Mouse (Mus musculus) neural tube, embryonic 13.5 days (tissue): Measurements from ENCODE around the gene T2. TPM values are rescaled to one million over a fixed set of nuclear protein-coding genes. Genes with fewer than 3 reads are reported as not detected.
A peak's percentile ranks its signal among the peaks of the same experiment; 100 is the strongest.

Source experiments
- ATAC-seq: fragments of 200-750 bp; cut with Nextera tagmentation; 2 replicates; pipeline ENCODE4 v1.8.0; 2017; ENCODE audit warnings: low read depth, mild to moderate bottlenecking, moderate TSS enrichment, moderate library complexity
- H3K27ac ChIP-seq: fragments of 300-500 bp; sonication (generic); replicated peaks from 2 replicates; pipeline ENCODE4 v1.5.1; 2015; ENCODE audit warnings: moderate library complexity, mild to moderate bottlenecking, inconsistent platforms
- H3K27me3 ChIP-seq: fragments of 300-500 bp; sonication (generic); 2 replicates; pipeline ENCODE4 v1.6.1; 2015; ENCODE audit warnings: mild to moderate bottlenecking, inconsistent platforms
- H3K36me3 ChIP-seq: fragments of 300-500 bp; sonication (generic); 2 replicates; pipeline ENCODE4 v1.6.1; 2015; ENCODE audit warnings: mild to moderate bottlenecking, inconsistent platforms
- H3K4me1 ChIP-seq: fragments of 300-500 bp; sonication (generic); replicated peaks from 2 replicates; pipeline ENCODE4 v1.6.1; 2015; ENCODE audit warnings: inconsistent platforms
- H3K4me2 ChIP-seq: fragments of 300-500 bp; sonication (generic); 2 replicates; pipeline ENCODE4 v1.6.1; 2015; ENCODE audit warnings: inconsistent platforms, mild to moderate bottlenecking, moderate library complexity
- H3K4me3 ChIP-seq: fragments of 300-500 bp; sonication (generic); 2 replicates; pipeline ENCODE4 v1.5.1; 2015; ENCODE audit warnings: mild to moderate bottlenecking, inconsistent platforms
- H3K9ac ChIP-seq: fragments of 300-500 bp; sonication (generic); 2 replicates; pipeline ENCODE4 v1.6.1; 2015; ENCODE audit warnings: moderate library complexity, mild to moderate bottlenecking, inconsistent platforms
- H3K9me3 ChIP-seq: fragments of 300-500 bp; sonication (generic); 2 replicates; pipeline ENCODE4 v1.6.1; 2016; ENCODE audit warnings: inconsistent platforms
- WGBS: fragments of 180-500 bp; shearing (Covaris S2); methylation state at CpG from one replicate; pipeline ENCODE4 v1.1.7; 2015; 5-methylcytosine and 5-hydroxymethylcytosine counted together
- polyA plus RNA-seq: library from polyadenylated mRNA; unstranded; fragments of >200 nt; fragmentation: Nextera tagmentation; extraction: Ambion mirVana; gene quantifications from 2 replicates; pipeline ENCODE4 v1.2.1, GENCODE M21; 2015

T2 gene
- polyA plus RNA-seq, 1 experiment from 2014 or later: 0.47 TPM

GRCm38 (mm10) chr17:8369171-8369570 lies 13.4 kb downstream of the T2 start:
- ATAC-seq: no peak
- Histone ChIP-seq H3K4me1 (peaks cover 71% of the 10 kb centered on the region), H3K4me3 (no peak overlapping the region), H3K9ac (no peak overlapping the region), H3K4me2 (peak overlapping the region; percentile 44), H3K36me3 (no peaks in the 10 kb centered on the region), H3K27ac (peak overlapping the region; percentile 99), H3K27me3 (no peaks in the 10 kb centered on the region), H3K9me3 (no peaks in the 10 kb centered on the region)
- 64% methylated on average over 2 of the region's 2 CpGs for WGBS

GRCm38 (mm10) chr17:8370634-8371229 lies 14.9 kb downstream of the T2 start:
- ATAC-seq: no peak
- Histone ChIP-seq H3K27me3 (no peaks in the 10 kb centered on the region), H3K4me3 (no peak overlapping the region), H3K4me2 (peak overlapping the region; percentile 61; the same call in 1 of the 2 replicates), H3K36me3 (no peaks in the 10 kb centered on the region), H3K4me1 (peaks cover 78% of the 10 kb centered on the region), H3K9me3 (no peaks in the 10 kb centered on the region), H3K9ac (peak overlapping the region; percentile 74), H3K27ac (peak overlapping the region; percentile 96)
- 21% methylated on average over 13 of the region's 13 CpGs for WGBS

DNA sequence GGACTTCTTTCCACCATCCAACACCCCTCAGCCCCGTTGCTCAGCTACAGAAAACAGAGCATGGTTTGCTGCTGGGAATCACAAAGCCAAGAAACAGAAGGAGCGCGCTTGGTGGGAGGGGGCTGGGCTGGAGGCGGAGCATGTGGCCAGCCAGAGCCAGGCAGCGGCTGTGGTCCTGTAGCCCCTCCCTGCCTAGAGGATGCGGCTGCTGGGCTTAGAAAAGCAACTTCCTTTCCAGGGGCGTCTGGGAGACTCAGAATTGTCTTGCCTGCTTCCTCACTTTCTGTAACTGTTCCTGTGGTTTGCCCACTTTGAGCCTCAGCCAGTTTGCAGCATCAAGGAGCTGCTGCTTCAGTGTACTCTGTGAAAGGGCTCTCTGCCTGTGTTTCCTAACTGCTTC lies 16.0 kb downstream of the T2 start:
- Histone ChIP-seq H3K9ac (peak overlapping the region; percentile 74), H3K9me3 (no peaks in the 10 kb centered on the region), H3K4me3 (peak overlapping the region; percentile 35), H3K27ac (peak overlapping the region; percentile 96), H3K27me3 (no peaks in the 10 kb centered on the region), H3K36me3 (no peaks in the 10 kb centered on the region), H3K4me1 (peaks cover 73% of the 10 kb centered on the region), H3K4me2 (peak overlapping the region; percentile 61)
- WGBS: 0% methylated on average over 7 of the region's 7 CpGs
- peak; percentile 81 for ATAC-seq

- Histone ChIP-seq H3K27me3 (no peaks in the 10 kb centered on the region), H3K36me3 (no peaks in the 10 kb centered on the region), H3K9me3 (no peaks in the 10 kb centered on the region), H3K4me1 (peaks cover 66% of the 10 kb centered on the region), H3K4me2 (peak overlapping the region; percentile 61), H3K9ac (peak overlapping the region; percentile 74), H3K27ac (peak overlapping the region; percentile 96), H3K4me3 (peak overlapping the region; percentile 35)
- peak; percentile 10; the same call in 1 of the 2 replicates for ATAC-seq
- under 1% methylated on average over 18 of the region's 18 CpGs for WGBS
These were observed 16.7 kb downstream of the T2 start for GRCm38 (mm10) chr17:8372286-8373046.

- Histone ChIP-seq H3K27ac (no peak overlapping the region), H3K4me1 (peaks cover 20% of the 10 kb centered on the region), H3K27me3 (no peaks in the 10 kb centered on the region), H3K9me3 (no peaks in the 10 kb centered on the region), H3K4me3 (no peak overlapping the region), H3K9ac (no peak overlapping the region), H3K36me3 (no peaks in the 10 kb centered on the region), H3K4me2 (no peak overlapping the region)
- 61% methylated on average over 5 of the region's 5 CpGs for WGBS
- no peak for ATAC-seq
These were observed 21.5 kb downstream of the T2 start for GRCm38 (mm10) chr17:8377298-8377697.

DNA sequence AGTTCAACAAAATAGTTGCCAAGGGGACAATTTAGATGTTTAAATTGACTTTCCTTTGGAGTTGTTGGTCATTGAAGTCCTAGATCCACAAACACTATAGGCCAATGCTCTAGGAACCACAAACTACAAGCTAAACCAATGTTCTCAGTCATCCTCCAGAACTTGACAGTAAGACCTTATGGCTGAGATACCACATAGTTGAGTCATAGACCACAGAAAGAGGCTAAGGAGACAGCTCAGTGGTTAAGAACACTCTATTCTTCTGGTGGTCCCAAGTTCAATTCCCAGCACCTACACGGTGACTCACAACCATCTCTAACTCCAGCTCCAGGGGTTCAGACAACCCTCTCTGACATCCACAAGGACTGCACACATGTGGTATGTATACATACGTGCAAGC lies 29.6 kb downstream of the T2 start:
- Histone ChIP-seq H3K27ac (no peak overlapping the region), H3K36me3 (no peaks in the 10 kb centered on the region), H3K27me3 (peaks cover 32% of the 10 kb centered on the region), H3K4me3 (no peak overlapping the region), H3K9me3 (no peaks in the 10 kb centered on the region), H3K9ac (no peak overlapping the region), H3K4me2 (no peak overlapping the region), H3K4me1 (peaks cover 18% of the 10 kb centered on the region)
- 96% methylated on average over 2 of the region's 2 CpGs for WGBS
- no peak for ATAC-seq

DNA sequence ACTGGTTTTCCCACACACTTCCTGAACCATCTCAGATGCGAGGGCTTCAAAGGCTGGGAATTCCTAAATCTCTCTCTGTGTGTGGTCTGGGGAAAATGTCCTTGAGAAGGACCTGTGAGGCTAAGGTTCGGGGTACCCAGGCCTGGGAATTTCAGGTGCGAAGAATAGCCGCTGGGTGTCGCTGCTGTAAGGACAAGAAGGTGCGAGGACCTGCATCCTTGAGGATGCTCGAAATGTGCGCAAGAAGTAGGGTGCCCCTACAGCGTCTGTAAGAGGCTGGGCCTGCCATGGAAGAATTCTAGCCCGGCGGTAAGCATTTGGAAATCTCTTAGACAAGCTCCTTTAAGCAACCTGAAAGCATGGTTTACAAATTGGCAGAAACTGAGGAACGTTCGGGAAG lies 32.7 kb downstream of the T2 start:
- H3K27me3 ChIP-seq: peaks cover 52% of the 10 kb centered on the region
- peak overlapping the region; percentile 35; the same call in 1 of the 2 replicates for H3K9ac ChIP-seq
- no peaks in the 10 kb centered on the region for H3K9me3 ChIP-seq
- H3K36me3 ChIP-seq: no peaks in the 10 kb centered on the region
- ATAC-seq: peak; percentile 76
- 1% methylated on average over 13 of the region's 13 CpGs for WGBS
- peaks cover 18% of the 10 kb centered on the region for H3K4me1 ChIP-seq
- no peak overlapping the region for H3K27ac ChIP-seq
- H3K4me2 ChIP-seq: peak overlapping the region; percentile 55
- H3K4me3 ChIP-seq: peak overlapping the region; percentile 36

DNA sequence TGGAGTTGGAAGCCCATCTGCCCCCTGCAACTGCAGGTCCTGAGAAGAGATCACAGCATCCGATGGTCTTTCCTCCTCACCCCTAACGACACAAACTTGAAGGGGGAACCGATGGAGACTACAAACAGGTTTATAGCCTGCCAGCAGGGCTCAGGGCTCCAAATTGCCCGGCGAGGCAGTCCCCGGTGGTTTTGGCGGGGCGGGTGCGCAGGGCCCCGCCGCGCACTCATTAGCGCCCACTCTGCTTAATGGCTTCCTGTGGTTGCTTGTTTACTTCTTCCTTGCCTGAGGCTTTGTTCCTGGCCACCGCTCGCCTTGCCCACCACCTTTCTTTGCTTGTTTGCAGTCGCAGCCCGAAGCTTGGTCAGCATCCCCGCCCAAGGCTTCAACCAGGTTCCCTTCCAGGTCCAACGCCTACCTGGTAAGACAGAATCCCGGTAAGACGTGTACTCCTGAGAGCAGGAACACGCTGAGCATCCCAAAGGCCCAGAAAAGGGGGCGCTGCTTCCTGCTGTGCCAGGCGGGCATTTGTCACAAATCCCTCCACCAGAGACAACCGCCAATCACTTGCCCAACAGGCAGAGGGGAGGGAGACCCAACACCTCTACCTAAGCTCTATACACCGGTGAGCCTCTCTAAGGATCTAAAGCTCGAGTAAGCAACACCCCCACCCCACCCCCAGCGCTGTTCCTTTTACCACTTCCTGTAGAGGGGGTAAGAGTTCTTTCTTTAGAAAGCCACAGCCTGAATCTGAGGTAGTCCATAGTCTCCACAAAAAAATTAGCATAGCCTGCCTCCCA lies 33.4 kb downstream of the T2 start:
- Histone ChIP-seq H3K27me3 (peaks cover 52% of the 10 kb centered on the region), H3K9ac (peak overlapping the region; percentile 35), H3K36me3 (no peaks in the 10 kb centered on the region), H3K4me1 (peaks cover 18% of the 10 kb centered on the region), H3K4me3 (peak overlapping the region; percentile 36), H3K9me3 (no peaks in the 10 kb centered on the region), H3K27ac (0 out of 2 replicates have a peak overlapping the region, but pooled peaks have one; percentile 0), H3K4me2 (peak overlapping the region; percentile 55)
- under 1% methylated on average over 28 of the region's 28 CpGs for WGBS
- peak; percentile 57 for ATAC-seq

- Histone ChIP-seq H3K36me3 (no peaks in the 10 kb centered on the region), H3K27ac (no peak overlapping the region), H3K27me3 (peaks cover 52% of the 10 kb centered on the region), H3K4me1 (peaks cover 18% of the 10 kb centered on the region), H3K9me3 (no peaks in the 10 kb centered on the region), H3K4me3 (peak overlapping the region; percentile 36), H3K9ac (peak overlapping the region; percentile 35; the same call in 1 of the 2 replicates), H3K4me2 (peak overlapping the region; percentile 55)
- 5% methylated on average over 10 of the region's 10 CpGs for WGBS
- no peak for ATAC-seq
These were observed 34.0 kb downstream of the T2 start for GRCm38 (mm10) chr17:8389790-8390095.

GRCm38 (mm10) chr17:8390487-8390886 lies 34.7 kb downstream of the T2 start:
- WGBS: 50% methylated on average over 4 of the region's 4 CpGs
- ATAC-seq: no peak
- H3K9me3 ChIP-seq: no peaks in the 10 kb centered on the region
- H3K27ac ChIP-seq: no peak overlapping the region
- peaks cover 52% of the 10 kb centered on the region for H3K27me3 ChIP-seq
- H3K4me1 ChIP-seq: peaks cover 18% of the 10 kb centered on the region
- H3K9ac ChIP-seq: no peak overlapping the region
- H3K4me3 ChIP-seq: no peak overlapping the region
- H3K36me3 ChIP-seq: no peaks in the 10 kb centered on the region
- H3K4me2 ChIP-seq: no peak overlapping the region

DNA sequence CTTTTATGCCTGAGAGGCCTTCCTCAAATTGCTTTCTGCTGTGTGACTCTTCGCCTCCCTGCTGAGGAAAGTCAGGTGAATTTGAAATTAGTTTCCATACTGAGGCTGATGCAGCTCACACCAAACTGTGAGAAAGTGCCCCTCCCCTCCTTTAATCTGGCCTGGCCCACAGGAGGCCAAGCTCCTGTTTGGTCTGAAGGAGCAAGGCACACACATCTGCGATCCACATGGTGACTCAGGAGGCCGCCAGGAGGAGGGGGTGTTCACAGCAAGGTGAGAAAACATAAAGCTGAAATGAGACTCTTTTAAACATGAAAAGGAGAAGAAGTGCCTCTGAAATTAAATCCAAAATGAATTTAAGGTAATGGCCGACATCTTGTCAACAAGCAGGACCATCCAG lies 40.6 kb downstream of the T2 start:
- Histone ChIP-seq H3K4me3 (no peak overlapping the region), H3K27me3 (peaks cover 11% of the 10 kb centered on the region), H3K9me3 (no peaks in the 10 kb centered on the region), H3K4me2 (no peak overlapping the region), H3K9ac (no peak overlapping the region), H3K36me3 (no peaks in the 10 kb centered on the region), H3K4me1 (no peaks in the 10 kb centered on the region), H3K27ac (no peak overlapping the region)
- 59% methylated on average over 4 of the region's 4 CpGs for WGBS
- no peak for ATAC-seq

- Histone ChIP-seq H3K4me3 (no peak overlapping the region), H3K27me3 (peaks cover 2% of the 10 kb centered on the region; the same call in 1 of the 2 replicates), H3K27ac (no peak overlapping the region), H3K4me1 (no peaks in the 10 kb centered on the region), H3K36me3 (no peaks in the 10 kb centered on the region), H3K9ac (no peak overlapping the region), H3K4me2 (no peak overlapping the region), H3K9me3 (no peaks in the 10 kb centered on the region)
- 62% methylated on average over 2 of the region's 2 CpGs for WGBS
- no peak for ATAC-seq
These were observed 42.2 kb downstream of the T2 start for GRCm38 (mm10) chr17:8397946-8398345.
